Mouse (Mus musculus) ES-E14 (cell line): ENCODE results near the gene Far1.

Source experiments
- CHD2 ChIP-seq: IDR thresholded peaks from 2 replicates; pipeline ENCODE4 v1.6.1; 2014; ENCODE audit warnings: mild to moderate bottlenecking, low read depth, low read length, inconsistent platforms
- HCFC1 ChIP-seq: IDR thresholded peaks from 2 replicates; pipeline ENCODE4 v1.6.1; 2012; ENCODE audit warnings: low read length, inconsistent platforms, borderline replicate concordance; ENCODE audit not compliant: insufficient read depth
- MAFK ChIP-seq: IDR thresholded peaks from 2 replicates; pipeline ENCODE4 v1.6.1; 2014; ENCODE audit warnings: mild to moderate bottlenecking, low read depth, low read length, inconsistent platforms; ENCODE audit not compliant: insufficient read depth
- ZC3H11A ChIP-seq: IDR thresholded peaks from 2 replicates; pipeline ENCODE4 v1.6.1; 2012; ENCODE audit warnings: low read depth, mild to moderate bottlenecking, inconsistent platforms, low read length, borderline replicate concordance
- ZNF384 ChIP-seq: IDR thresholded peaks from 2 replicates; pipeline ENCODE4 v1.6.1; 2012; ENCODE audit warnings: low read depth, low read length, inconsistent platforms

DNA sequence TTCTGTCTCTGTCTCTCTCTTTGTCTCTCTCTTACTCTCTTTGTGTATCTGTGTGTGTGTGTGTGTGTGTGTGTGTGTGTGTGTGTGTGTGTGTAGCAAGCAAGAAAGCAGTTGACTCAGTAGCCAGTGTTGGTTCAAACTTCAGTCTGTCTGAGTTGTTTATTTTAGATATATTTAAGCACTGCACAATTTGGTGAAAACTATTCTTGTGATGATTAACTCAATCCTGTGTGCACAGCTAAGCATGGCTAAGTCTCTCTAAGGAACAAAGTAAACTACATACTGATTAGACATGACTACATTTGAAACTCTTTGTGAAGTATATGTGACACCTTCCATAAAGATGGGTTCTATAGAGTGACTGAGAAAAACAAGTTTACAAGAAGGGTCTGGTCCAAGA is 83.6 kb downstream of the Far1 start:
- TF ChIP-seq MAFK = no peak
- TF ChIP-seq CHD2 = no peak
- no peak for TF ChIP-seq ZC3H11A
- TF ChIP-seq HCFC1 = no peak
- TF ChIP-seq ZNF384 = no peak
